Mouse (Mus musculus): ENCODE measurements around the gene Gm10486. TPM values are rescaled to one million over a fixed set of nuclear protein-coding genes. Genes with fewer than 3 reads are reported as not detected.

Gm10486 gene
- not detected for polyA plus RNA-seq (2017; shearing (Covaris generic))

DNA sequence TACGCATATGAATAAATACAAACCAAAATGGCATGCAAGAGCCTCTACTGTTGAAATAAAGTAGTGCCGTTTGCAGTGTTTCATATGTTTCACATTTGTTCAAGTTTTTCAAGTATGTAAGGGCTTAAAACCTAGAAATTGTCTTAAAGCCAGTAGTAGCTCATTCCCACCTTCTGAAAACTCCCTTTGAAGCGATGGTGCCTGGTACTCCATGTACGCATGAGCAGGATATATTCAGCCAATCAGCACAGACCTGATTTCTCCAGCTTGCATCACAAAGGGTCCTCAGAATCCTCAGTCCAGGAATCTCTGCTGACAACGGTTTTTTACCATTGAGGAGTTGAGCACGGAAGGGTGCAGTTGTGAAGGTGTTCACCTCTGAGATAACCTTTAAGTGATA is at the start of gene Gm10486:
TSS of gene Gm10486 (plus strand) at position 301 of the 400 bp plus-strand sequence.

Data from inflammation-experienced regulatory T-cells (primary cell).